ENCODE assay signal across 10 mouse cellular contexts in genomic region chr6:115743569-115743968, GRCm38 (mm10). TPM values are rescaled to one million over a fixed set of nuclear protein-coding genes. Genes with fewer than 3 reads are reported as not detected.
A peak's percentile ranks its signal among the peaks of the same experiment; 100 is the strongest.
DNase-seq lines count a peak whose midpoint lies in the region; ATAC-seq and TF ChIP-seq lines count a peak whose summit lies in the region.
"Had no signal": no experiment of that assay in that cellular context is flagged by ENCODE, and none has a peak within 500 bp of the region (broad histone marks: within the 10 kb centered on the region; RNA-seq: fewer than 3 reads in every experiment).

No protein-coding gene starts in this region.

- TF ChIP-seq POLR2A in MEL (IDR thresholded peaks at IDR 0.05; ENCODE audit: control insufficient read depth in 1 of 2, insufficient read depth in 1 of 2, low read depth in 1 of 2, low read length in 2 of 2, poor library complexity in 1 of 2): no peak

- H3K4me1 ChIP-seq in kidney, embryonic 14.5 days (ENCODE audit: control insufficient read depth, insufficient read depth, low read length): no peaks in the 10 kb centered on the region
- no peaks in the 10 kb centered on the region; a peak in 1 of 4 replicates for H3K4me1 ChIP-seq in MEL (ENCODE audit: control insufficient read depth in 1 of 2, insufficient read depth in 2 of 2, low read length in 2 of 2)
- peaks cover 93% of the 10 kb centered on the region for H3K4me1 ChIP-seq in megakaryocyte, embryonic 14.5 days
- H3K4me1 ChIP-seq: neural tube, embryonic 12.5 days had no signal

- TF ChIP-seq EP300 in MEL (IDR thresholded peaks at IDR 0.05; ENCODE audit: low read depth in 1 of 2, low read length in 2 of 2): no peak

- no peak overlapping the region for H3K4me3 ChIP-seq in kidney, embryonic 14.5 days (ENCODE audit: low read length)
- H3K4me3 ChIP-seq in MEL (ENCODE audit: control insufficient read depth in 1 of 2, insufficient read depth in 1 of 2, low read depth in 2 of 2, low read length in 2 of 2): no peak overlapping the region
- peak overlapping the region; percentile 57 for H3K4me3 ChIP-seq in megakaryocyte, embryonic 14.5 days (replicated peaks)
- H3K4me3 ChIP-seq: left cerebral cortex, adult 2 months; neural tube, embryonic 12.5 days had no signal

- H3K9me3 ChIP-seq in kidney, embryonic 14.5 days (ENCODE audit: control insufficient read depth, low read length): no peaks in the 10 kb centered on the region
- no peaks in the 10 kb centered on the region for H3K9me3 ChIP-seq in MEL (replicated peaks; ENCODE audit: insufficient read depth, low read length)
- no peaks in the 10 kb centered on the region for H3K9me3 ChIP-seq in megakaryocyte, embryonic 14.5 days
- H3K9me3 ChIP-seq: neural tube, embryonic 12.5 days had no signal

- no peaks in the 10 kb centered on the region for H3K27me3 ChIP-seq in kidney, embryonic 14.5 days (ENCODE audit: control insufficient read depth, insufficient read depth, low read length)
- H3K27me3 ChIP-seq in MEL (ENCODE audit: control insufficient read depth in 1 of 2, insufficient read depth in 2 of 2, low read length in 2 of 2): no peaks in the 10 kb centered on the region
- no peaks in the 10 kb centered on the region for H3K27me3 ChIP-seq in megakaryocyte, embryonic 14.5 days (replicated peaks)
- H3K27me3 ChIP-seq: neural tube, embryonic 12.5 days had no signal

- no peak for TF ChIP-seq RAD21 in MEL (IDR thresholded peaks at IDR 0.05; ENCODE audit: low read depth, low read length)

- no peak overlapping the region for H3K27ac ChIP-seq in kidney, embryonic 14.5 days (ENCODE audit: low read depth, low read length)
- H3K27ac ChIP-seq in MEL (ENCODE audit: control insufficient read depth, low read depth, low read length): no peak overlapping the region
- H3K27ac ChIP-seq: left cerebral cortex, adult 2 months; neural tube, embryonic 12.5 days had no signal

- DNase-seq in kidney, adult 8-10 months: no peak
- peak; percentile 82 for DNase-seq in MEL (ENCODE audit: low read depth, low spot score)
- DNase-seq in MN1 (ENCODE audit: low spot score): no peak
- DNase-seq in urinary bladder, postnatal 10 days (ENCODE audit: low spot score): no peak
- DNase-seq in left cerebral cortex, adult 9 months (ENCODE audit: low spot score in 2 of 2): no peak

- 16% methylated on average over 1 of the region's 1 CpGs for WGBS in kidney, embryonic 14.5 days

- H3K4me2 ChIP-seq in kidney, embryonic 14.5 days (replicated peaks; ENCODE audit: low read depth, low read length): no peak overlapping the region
- H3K4me2 ChIP-seq: neural tube, embryonic 12.5 days had no signal

- no peaks in the 10 kb centered on the region for H3K79me2 ChIP-seq in MEL (ENCODE audit: control insufficient read depth, insufficient read depth, low read length, poor library complexity)

- ATAC-seq in kidney, embryonic 14.5 days (ENCODE audit: low FRiP score, low TSS enrichment): peak; percentile 73
- peak; percentile 93 for ATAC-seq in granulocyte monocyte progenitor cell, adult 5-6 weeks (replicated peaks; ENCODE audit: poor library complexity, severe bottlenecking)

- no peaks in the 10 kb centered on the region for H3K36me3 ChIP-seq in kidney, embryonic 14.5 days (ENCODE audit: control insufficient read depth, insufficient read depth, low read length)
- H3K36me3 ChIP-seq in MEL (ENCODE audit: control insufficient read depth in 1 of 2, insufficient read depth in 2 of 2, low read length in 2 of 2): no peaks in the 10 kb centered on the region
- H3K36me3 ChIP-seq in megakaryocyte, embryonic 14.5 days (replicated peaks; ENCODE audit: low read length): peaks cover 97% of the 10 kb centered on the region
- H3K36me3 ChIP-seq: neural tube, embryonic 12.5 days had no signal

- no peak for TF ChIP-seq CTCF in MEL (IDR thresholded peaks at IDR 0.05 in 2 of 3, conservative IDR thresholded peaks at IDR 0.05 in 1 of 3; ENCODE audit: control insufficient read depth in 1 of 3, insufficient read depth in 1 of 3, low read depth in 2 of 3, low read length in 3 of 3, poor library complexity in 1 of 3, severe bottlenecking in 1 of 3)

- H3K9ac ChIP-seq in kidney, embryonic 14.5 days (ENCODE audit: low read depth, low read length): no peak overlapping the region
- H3K9ac ChIP-seq in MEL (ENCODE audit: control insufficient read depth, low read depth, low read length, poor library complexity, severe bottlenecking): no peak overlapping the region
- H3K9ac ChIP-seq: neural tube, embryonic 12.5 days had no signal

TF ChIP-seq in MEL, 35 proteins besides CTCF, POLR2A, EP300 and RAD21:
- TF ChIP-seq MAX (IDR thresholded peaks at IDR 0.05; ENCODE audit: low read length): no peak
- no peak for TF ChIP-seq ZKSCAN1 (IDR thresholded peaks at IDR 0.05; ENCODE audit: low read depth, low read length)
- 0 out of 2 replicates have a peak, but pooled peaks have one; percentile 46 for TF ChIP-seq TBP (IDR thresholded peaks at IDR 0.05; ENCODE audit: low read depth, low read length)
- no peak for TF ChIP-seq SIN3A (IDR thresholded peaks at IDR 0.05; ENCODE audit: low read length)

RNA-seq across cellular contexts. Expression of gene Tmem40, which starts 18.6 kb away (rescaled TPM):
- polyA plus RNA-seq in kidney, embryonic 14.5 days (2014; fragmentation: Nextera tagmentation; extraction: Ambion mirVana): 1.4 and 1.8 TPM in 2 replicates
- 10.9 and 13.8 TPM in 2 replicates for total RNA-seq in MEL (2012; rRNA removed)
- 10 to 100 TPM in 1 of 2 experiments, not detected in 1; 16.4 TPM for polyA plus RNA-seq in MEL (2012; ENCODE audit: insufficient read depth in 1 of 2, insufficient read length in 2 of 2, low read depth in 1 of 2, low replicate concordance in 2 of 2, missing spikeins in 1 of 2)
- total RNA-seq in granulocyte monocyte progenitor cell, adult 5-6 weeks (2014; fragmentation: Nextera tagmentation): 11.4 and 12.3 TPM in 2 replicates
- 17.4 and 25.3 TPM in 2 replicates for total RNA-seq in granulocyte monocyte progenitor cell, adult 5-6 weeks (2017)
- 650 and 2,177 TPM in 2 replicates for polyA plus RNA-seq in megakaryocyte, embryonic 14.5 days (2012; ENCODE audit: insufficient read depth, low replicate concordance)

RNA-seq across cellular contexts. Expression of gene Cand2, which starts 30.8 kb away (rescaled TPM):
- 24.0 and 36.1 TPM in 2 replicates for polyA plus RNA-seq in kidney, embryonic 14.5 days (2014; fragmentation: Nextera tagmentation; extraction: Ambion mirVana)
- total RNA-seq in MEL (2012; rRNA removed): 1.8 and 2.4 TPM in 2 replicates
- 1 to 10 TPM in 1 of 2 experiments, not detected in 1; 6.6 TPM for polyA plus RNA-seq in MEL (2012; ENCODE audit: insufficient read depth in 1 of 2, insufficient read length in 2 of 2, low read depth in 1 of 2, low replicate concordance in 2 of 2, missing spikeins in 1 of 2)
- total RNA-seq in granulocyte monocyte progenitor cell, adult 5-6 weeks (2014; fragmentation: Nextera tagmentation): 2.2 and 2.9 TPM in 2 replicates
- 0.95 and 1.2 TPM in 2 replicates for total RNA-seq in granulocyte monocyte progenitor cell, adult 5-6 weeks (2017)
- 7.0 and 7.1 TPM in 2 replicates for polyA plus RNA-seq in megakaryocyte, embryonic 14.5 days (2012; ENCODE audit: insufficient read depth, low replicate concordance)

Comparison
In these comparisons a context has a peak if more than half of its experiments do, and no peak if none do; other contexts are left out.
1. RNA of gene Tmem40, which starts 18.6 kb away (polyA plus RNA-seq): 650 to 2,177 TPM in megakaryocyte, embryonic 14.5 days; 16.4 TPM in MEL and 1.4 to 1.8 TPM in kidney, embryonic 14.5 days; every median in the first group is over 10 times any median in the second.